In the genomic region with DNA sequence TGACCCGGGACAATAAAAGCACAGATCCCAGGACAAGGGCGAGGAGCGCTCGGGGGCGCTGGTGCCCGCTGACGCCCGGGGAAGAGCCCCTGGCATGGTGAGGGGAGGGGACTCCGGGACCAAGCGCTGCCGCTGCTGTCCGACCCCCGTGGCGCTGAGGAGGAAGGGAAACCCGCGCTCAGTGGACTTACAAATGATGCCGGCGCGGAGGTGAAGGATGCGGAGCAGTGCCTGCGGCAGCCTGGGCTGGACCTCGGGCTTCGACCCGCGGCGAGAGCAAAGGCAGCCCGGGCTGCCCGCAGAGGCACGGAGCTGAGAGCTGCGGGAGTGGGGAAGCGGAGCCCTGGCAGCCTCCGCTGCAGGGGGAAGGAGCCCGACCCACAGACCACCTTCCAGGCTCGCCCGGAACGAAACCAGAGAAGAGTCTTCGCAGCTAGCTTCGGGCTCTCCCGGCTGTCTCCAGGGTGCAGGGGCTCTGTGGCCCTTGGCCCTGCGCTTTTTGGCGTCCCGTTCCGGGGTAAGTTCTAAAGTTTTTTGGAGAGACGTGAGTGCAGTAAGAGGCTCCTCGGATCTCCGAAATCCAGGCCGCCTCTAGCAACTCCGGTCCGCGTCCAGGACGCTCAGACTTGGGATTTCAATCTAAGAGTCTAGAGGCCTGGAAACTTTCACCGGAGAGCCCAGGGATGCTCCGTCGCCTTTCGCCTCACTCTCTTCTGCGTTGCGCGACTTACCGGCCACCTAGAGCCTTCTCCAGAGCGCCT, we compare ENCODE assay signal across 8 mouse cellular contexts. TPM values are rescaled to one million over a fixed set of nuclear protein-coding genes. Genes with fewer than 3 reads are reported as not detected.
DNase-seq lines count a peak whose midpoint lies in the region; ATAC-seq and TF ChIP-seq lines count a peak whose summit lies in the region.

No protein-coding gene starts in this region.

- 0 out of 2 replicates have a peak, but pooled peaks cover 2% of the 10 kb centered on the region for H3K27me3 ChIP-seq in stomach, postnatal 0 days (ENCODE audit: control insufficient read depth, insufficient read depth, low read length)

- H3K9ac ChIP-seq in stomach, postnatal 0 days (ENCODE audit: low read length) = peak overlapping the region; percentile 75

- H3K36me3 ChIP-seq in stomach, postnatal 0 days (ENCODE audit: control insufficient read depth, insufficient read depth, low read length) = no peaks in the 10 kb centered on the region

- peak overlapping the region; percentile 90 for H3K27ac ChIP-seq in stomach, postnatal 0 days (replicated peaks)

- no peaks in the 10 kb centered on the region for H3K9me3 ChIP-seq in stomach, postnatal 0 days (ENCODE audit: control insufficient read depth, low read length)

- H3K4me1 ChIP-seq in stomach, postnatal 0 days (replicated peaks; ENCODE audit: control insufficient read depth, insufficient read depth) = 0 out of 2 replicates have a peak, but pooled peaks cover 3% of the 10 kb centered on the region

- H3K4me2 ChIP-seq in stomach, postnatal 0 days (replicated peaks; ENCODE audit: low read depth) = peak overlapping the region; percentile 93

- peak; percentile 11; the same call in 1 of the 2 replicates for ATAC-seq in stomach, postnatal 0 days (ENCODE audit: low FRiP score, low TSS enrichment)

- peak overlapping the region; percentile 75 for H3K4me3 ChIP-seq in stomach, postnatal 0 days (ENCODE audit: low read depth, low read length)

- no peak for TF ChIP-seq EP300 in stomach, postnatal 0 days (optimal IDR thresholded peaks at IDR 0.05)

- peak; percentile 62 to 69 for DNase-seq in cerebellum, postnatal 10 days
- DNase-seq in cerebellum, adult 11-12 months = no peak
- peak; percentile 12 for DNase-seq in thymus, postnatal 0 days (ENCODE audit: low spot score)
- no peak for DNase-seq in thymus, postnatal 25 days
- peak; percentile 24 to 66 for DNase-seq in heart, adult 18-20 months
- DNase-seq in kidney, adult 18-20 months = peak; percentile 48
- DNase-seq in lung, postnatal 14 days = peak; percentile 41
- DNase-seq in stomach, postnatal 0 days (ENCODE audit: low spot score) = peak; percentile 29

- WGBS in stomach, postnatal 0 days = under 1% methylated on average over 54 of the region's 60 CpGs

- TF ChIP-seq CTCF in stomach, postnatal 0 days (IDR thresholded peaks at IDR 0.05; ENCODE audit: low read depth) = 0 out of 2 replicates have a peak, but pooled peaks have one; percentile 21

RNA-seq across cellular contexts. Expression of gene Fat4, which starts 0.5 kb away (rescaled TPM):
- 0.53 and 0.65 TPM in 2 replicates for polyA plus RNA-seq in thymus, postnatal 0 days (2015; fragmentation: Nextera tagmentation; extraction: Ambion mirVana)
- total RNA-seq in heart, adult 18-20 months (2021) = 1 to 10 TPM; 3.9 to 4.0 TPM
- polyA plus RNA-seq in stomach, postnatal 0 days (2015; fragmentation: Nextera tagmentation; extraction: Ambion mirVana) = 2.4 and 2.6 TPM in 2 replicates

Comparison
In these comparisons a context has a peak if more than half of its experiments do, and no peak if none do; other contexts are left out.
1. DNase-seq: peak in cerebellum, postnatal 10 days (2 of 2), thymus, postnatal 0 days (single experiment), heart, adult 18-20 months (2 of 2), kidney, adult 18-20 months (single experiment), lung, postnatal 14 days (single experiment) and stomach, postnatal 0 days (single experiment); none in cerebellum, adult 11-12 months (single experiment) and thymus, postnatal 25 days (single experiment).